Mouse (Mus musculus) heart, postnatal 36 days (tissue): ENCODE results near the gene Rab11fip5. TPM values are rescaled to one million over a fixed set of nuclear protein-coding genes. Genes with fewer than 3 reads are reported as not detected.
A peak's percentile ranks its signal among the peaks of the same experiment; 100 is the strongest.

ENCODE experiments used
- DNase-seq, 2 experiments: peaks; one replicate each; pipeline ENCODE4 v3.0.0; 2021 to 2022
- intact Hi-C: fragments of 180-260 bp; cut with DNase I; formaldehyde crosslinking; loops from one replicate; pipeline ENCODE4 v1.15.1; 2025
- total RNA-seq, 2 experiments: library from RNA; stranded (reverse); gene quantifications; 2 replicates each; pipeline ENCODE4 v1.2.3; 2021

The Rab11fip5 gene
- total RNA-seq, 2 experiments from 2014 or later: 65.0 to 67.0 TPM

DNA sequence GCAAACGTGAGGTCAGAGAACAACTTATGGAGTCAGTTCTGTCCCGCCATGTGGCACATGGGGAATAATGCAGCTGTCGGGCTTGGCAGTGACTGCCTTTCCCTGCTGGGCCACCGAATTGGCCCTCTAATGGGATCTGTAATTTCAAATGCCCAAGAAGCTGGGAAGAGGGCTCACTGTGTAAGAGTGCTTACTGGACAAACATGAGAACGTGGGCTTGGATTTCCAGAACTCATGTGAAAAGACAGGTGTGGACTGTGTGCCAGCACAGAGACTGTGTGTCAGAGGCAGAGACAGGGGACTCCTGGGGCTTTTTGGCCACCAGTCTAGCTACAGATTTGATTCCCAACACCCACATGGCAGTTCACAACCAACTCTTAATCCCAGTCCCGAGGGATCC is 19.7 kb downstream of the Rab11fip5 start:
- no peak for DNase-seq
- intact Hi-C loops: no loop called here

DNA sequence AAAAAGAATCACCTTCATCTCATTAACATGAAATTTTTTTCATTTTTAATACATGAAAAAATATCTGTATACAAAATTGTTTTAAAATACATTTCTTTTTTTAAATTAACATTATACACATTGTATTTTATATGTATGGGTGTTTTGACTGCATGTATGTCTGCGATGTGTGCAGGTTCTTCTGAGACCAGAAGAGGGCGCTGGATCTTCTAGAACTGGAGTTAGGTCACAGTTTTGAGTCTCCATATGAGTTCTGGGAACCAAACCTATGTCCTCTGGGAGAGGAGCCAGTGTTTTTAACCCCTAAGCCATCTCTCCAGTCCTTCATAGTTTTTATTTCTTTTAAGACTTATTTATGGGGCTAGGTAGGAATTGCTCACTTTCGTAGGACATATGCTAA is 20.7 kb downstream of the Rab11fip5 start:
- no peak for DNase-seq
- intact Hi-C loops: no loop called here

DNA sequence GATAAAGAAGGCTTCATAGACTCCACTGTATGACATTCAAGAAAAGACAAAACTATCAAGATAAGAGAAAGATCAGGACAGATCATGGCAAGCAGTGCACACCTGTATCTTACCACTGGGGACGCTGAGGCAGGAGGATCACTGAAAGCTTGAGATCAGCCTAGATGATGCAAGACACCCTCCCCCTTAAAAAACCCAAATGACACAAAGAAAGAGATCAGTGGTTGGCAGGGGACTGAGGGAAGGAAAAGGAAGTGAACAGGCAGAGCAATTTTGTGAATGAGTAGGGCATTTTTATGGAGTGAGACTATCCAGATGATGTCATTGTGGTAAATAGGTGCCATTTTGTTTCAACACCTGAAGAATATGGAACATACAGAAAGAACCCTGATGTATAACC is 24.3 kb downstream of the Rab11fip5 start:
- no peak for DNase-seq
- intact Hi-C loops: no loop called here

DNA sequence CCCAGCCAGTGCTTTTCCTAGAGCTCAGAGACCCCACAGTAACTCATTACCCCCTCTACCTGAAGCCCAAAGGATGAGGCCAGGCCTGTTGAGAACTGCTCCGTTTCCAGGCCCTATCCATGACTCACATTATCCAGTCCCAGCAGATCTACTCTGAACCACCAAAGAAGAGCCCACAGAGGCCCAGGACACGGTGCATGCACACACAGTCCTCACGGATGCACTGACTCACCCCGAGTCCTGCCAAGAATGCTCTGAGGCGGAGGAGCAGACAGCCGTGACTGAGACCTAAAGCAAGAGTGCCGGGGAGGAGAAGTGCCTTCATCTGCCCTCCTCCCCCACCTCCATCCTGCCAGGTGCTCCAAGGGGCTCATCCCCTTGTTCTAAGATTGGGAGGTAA is 25.2 kb downstream of the Rab11fip5 start:
- intact Hi-C loops: no loop called here

DNA sequence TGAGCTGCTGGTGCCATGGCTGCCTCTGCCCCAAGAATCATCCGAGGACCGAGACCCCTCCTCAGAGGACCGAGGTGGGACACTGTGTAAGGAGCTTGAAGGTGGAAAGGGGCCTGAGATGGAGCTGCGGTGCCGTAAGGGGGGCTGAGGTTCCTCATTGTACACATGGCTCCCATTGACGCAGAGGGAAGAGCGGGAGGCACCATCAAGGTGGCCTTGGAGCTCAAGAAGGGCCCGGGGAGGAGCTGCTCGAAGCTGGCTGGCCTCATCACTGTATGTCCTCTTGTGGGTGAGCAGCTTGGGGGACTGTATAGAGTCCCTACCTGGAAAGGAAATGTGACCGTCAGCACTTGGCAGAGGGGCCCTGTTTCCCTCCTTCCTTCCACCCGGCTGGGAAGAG is 26.3 kb downstream of the Rab11fip5 start:
- intact Hi-C loops: no loop called here
- DNase-seq: no peak

More for the DNA sequence above, 25.2 kb downstream of the Rab11fip5 start:
- no peak for DNase-seq

DNA sequence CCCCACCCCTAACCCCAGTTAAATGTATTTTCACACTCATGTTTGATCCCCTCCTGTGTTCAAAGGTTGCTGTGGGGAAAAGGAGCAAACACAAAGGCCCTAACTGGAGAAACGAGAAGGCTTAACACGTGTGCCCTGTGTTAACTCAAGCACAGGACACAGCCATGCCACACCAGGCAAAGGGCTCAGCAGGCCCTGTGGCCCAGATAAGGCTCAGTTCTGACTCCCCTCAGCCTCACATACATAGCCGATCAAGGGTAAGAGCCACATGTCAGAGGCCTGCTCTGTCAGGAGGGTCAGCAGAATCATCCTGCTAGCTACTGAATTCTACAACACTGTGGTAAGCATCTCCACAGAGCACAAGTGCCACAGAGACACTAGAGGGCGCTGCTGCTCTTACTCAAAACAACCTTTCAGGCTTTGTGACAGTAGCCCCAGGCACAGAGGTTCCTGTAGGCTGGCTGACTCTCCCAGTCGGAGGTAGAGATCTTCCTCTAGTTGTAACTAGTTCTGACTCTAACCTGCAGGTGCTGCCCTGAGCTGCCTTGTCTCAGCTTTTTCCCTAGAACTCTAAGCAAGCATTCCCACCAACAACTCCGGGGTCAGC is 28.3 kb downstream of the Rab11fip5 start:
- DNase-seq: peak; percentile 87
- intact Hi-C loops: loop anchor here (1.0 kb wide), 1 partner anchor 35 kb away; no protein-coding TSS in a partner anchor

DNA sequence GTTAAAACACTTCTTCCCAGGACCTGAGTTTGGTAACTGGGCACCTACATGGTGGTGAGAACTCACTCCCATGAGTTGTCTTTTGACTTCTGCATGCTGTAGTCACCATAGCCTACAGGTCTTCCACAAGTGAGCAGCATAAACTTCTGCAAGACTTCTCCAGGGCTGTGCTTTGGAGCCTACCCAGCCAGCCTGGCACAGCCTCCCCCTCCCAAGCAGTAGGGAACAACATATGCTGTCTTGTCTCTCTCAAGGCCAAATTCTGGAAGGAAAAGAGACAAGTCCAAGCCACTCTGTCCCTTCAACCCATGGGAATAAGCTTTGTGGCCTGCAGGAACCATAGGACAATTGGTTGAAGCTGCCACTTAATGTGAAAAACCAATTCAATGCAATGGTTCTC is 29.5 kb downstream of the Rab11fip5 start:
- intact Hi-C loops: loop anchor here (1.0 kb wide), 1 partner anchor 46 kb away; no protein-coding TSS in a partner anchor
- DNase-seq: no peak

DNA sequence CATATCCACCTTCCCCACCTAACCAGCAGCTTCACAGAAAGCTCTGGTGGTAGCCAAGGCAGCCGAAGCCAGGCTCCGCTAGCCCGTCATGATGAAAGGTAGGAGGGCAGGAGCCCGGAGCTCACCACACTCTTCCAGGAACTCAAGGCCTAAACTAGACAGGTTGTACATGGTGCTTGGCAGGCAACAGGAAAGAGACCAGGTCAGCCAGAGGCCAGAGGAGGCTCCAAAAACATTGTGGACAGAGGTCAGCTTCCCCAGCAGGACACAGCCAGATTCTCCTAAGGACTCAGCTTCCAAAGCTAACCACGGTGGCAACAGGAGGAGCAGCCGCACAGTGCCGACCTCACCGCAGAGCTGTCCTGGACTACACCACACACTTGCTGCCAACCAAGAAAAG is 31.4 kb downstream of the Rab11fip5 start:
- no peak for DNase-seq
- intact Hi-C loops: no loop called here

DNA sequence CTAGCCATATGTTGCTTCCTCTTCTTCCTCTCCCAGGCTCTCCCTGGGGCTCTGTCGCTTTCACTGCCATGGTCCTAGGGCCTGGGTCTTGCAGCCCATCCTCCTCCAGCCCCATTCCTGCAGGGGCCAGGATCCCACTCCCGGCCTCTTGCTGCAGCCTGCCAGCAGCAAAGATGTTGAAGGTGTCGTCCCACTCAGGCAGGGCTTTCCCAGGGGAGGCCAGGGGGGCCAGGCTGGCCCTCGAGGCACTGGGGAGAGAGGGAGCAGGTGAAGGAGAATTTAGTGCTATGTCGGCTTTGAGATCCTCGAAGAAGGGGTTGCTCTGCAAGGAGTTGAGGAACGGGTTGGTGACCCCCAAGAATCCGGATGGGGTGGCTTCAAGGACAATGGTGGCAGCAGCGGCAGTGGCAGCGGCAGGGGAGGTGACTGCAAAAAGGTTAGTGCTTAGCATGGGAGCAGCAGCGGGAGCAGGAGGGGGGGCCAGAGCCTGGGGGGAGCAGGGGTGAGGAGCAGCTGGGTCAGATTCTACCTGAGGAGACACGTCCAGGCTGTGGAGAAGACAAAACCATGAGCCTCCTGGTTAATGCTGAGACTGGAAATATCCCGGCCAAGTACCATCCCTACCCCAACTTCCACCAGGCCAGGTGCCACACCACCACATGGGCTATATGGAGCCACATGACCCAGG is 32.5 kb downstream of the Rab11fip5 start:
- no peak for DNase-seq
- intact Hi-C loops: no loop called here

DNA sequence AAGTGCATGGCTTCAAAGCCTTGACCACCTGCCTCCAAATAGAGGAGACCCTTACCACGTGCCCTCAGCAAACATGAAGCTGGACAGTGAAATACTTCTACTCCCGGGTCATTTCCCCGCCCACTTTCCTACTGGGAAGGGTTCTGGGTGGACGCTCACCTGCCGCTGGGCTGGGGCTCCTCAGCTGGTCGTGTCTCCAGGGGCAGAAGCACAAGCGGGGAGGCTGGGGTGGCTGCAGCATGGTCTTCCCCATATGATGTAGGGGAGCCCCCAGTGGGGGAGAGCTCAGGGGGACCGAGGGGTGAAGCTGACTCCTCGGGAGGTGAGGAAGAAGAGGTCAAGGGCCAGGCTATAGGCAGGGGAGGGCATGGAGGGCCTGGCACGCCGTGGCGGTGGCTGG is 34.2 kb downstream of the Rab11fip5 start:
- DNase-seq: no peak
- intact Hi-C loops: no loop called here

DNA sequence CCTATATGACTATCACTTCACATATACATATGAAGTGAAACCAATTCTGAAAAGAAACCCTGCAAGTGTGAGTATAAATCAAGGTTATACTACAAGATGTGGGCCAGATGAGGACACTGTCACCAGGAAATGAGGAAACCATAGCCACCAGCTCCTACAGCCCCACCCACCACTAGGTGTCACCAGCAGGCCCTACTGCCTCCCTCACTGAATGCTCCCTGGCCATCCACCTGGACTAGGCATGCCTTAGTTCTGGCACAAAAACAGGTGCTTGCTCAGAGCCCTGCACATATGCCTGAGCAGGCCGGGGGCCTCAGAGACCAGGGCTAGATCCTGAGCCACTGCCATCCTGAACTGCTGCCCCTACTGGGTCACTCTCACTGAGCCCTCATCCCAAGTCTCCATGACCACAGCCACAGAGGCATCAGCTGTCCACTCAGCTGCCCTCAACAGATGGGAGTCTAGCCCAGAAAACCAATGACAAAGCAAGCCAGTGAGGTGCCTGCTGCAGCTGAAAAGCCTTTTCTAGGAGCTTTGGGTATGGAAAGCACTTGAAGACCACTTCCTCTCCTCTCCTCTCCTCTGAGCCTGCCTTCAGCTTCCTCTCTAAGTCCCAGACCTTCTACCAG is 35.0 kb downstream of the Rab11fip5 start:
- peak in 1 of 2 experiments; percentile 56 for DNase-seq
- intact Hi-C loops: loop anchor here (10.0 kb wide), 1 partner anchor 275 kb away; the partner anchor contains the start of gene Exoc6b

DNA sequence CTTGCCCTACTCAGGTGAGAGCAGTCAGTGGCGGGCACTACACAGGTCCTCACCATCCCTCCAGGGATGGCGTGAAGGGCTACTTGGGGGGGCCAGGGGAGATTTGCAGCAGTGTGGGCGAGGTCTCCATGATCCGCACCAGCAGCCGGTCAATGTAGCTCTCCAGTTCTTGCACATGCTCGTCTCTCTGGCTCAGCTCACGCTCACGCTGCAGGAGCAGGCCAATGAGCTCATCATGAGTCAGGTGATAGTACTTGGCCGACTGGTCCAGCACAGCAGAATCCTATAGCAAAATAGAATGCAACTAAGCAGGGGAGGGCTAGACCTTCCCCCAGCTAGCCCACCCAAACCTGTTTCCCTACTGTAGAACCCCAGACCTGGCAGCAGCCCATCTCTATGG is 37.5 kb downstream of the Rab11fip5 start:
- no peak for DNase-seq

DNA sequence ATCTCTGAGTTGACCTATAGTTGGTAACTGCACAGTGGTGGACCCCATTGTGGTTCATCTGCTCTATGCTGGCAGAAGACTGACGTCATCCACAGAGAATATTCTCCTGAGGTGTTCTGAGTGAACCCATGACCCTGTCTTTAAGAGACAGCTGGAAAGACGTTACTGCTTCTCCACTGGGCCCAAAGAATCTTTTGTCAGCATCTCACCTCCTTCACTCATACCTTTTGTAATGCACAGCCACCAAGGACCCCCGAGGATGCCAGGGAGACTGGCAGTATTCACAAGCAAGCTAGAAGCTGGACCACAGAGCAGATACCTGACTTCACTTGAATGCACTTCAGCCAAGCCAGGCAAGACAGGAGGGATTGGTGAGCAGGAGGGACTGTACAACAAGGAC is 39.1 kb downstream of the Rab11fip5 start:
- DNase-seq: no peak
- intact Hi-C loops: loop anchor here (10.0 kb wide), 1 partner anchor 271 kb away; the partner anchor contains the start of gene Exoc6b

More for the DNA sequence above, 37.5 kb downstream of the Rab11fip5 start:
- intact Hi-C loops: loop anchor here (10.0 kb wide), 1 partner anchor 272 kb away; the partner anchor contains the start of gene Exoc6b

DNA sequence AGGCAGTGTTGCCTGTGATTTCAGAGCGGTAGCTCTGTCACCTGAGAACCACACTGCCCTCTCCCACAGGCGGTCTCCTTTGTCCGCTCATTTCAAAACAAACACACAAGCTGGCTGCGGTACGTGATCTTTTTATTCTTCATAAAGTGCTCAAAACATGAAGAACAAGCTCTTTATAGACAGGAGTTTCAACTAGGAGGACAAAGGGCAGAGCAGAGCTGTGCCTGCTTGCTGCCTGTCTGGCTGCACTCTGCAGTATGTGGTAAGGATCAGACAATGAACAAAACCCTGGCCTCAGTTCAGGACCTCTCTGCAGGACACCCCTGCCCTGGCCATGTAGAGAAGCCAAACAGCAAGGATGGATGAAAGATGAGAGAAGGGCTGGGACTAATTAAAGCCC is 39.6 kb downstream of the Rab11fip5 start:
- DNase-seq: no peak
- intact Hi-C loops: loop anchor here (5.0 to 10.0 kb wide), 2 partner anchors 173 to 270 kb away; partner anchors contain the start of gene Exoc6b

DNA sequence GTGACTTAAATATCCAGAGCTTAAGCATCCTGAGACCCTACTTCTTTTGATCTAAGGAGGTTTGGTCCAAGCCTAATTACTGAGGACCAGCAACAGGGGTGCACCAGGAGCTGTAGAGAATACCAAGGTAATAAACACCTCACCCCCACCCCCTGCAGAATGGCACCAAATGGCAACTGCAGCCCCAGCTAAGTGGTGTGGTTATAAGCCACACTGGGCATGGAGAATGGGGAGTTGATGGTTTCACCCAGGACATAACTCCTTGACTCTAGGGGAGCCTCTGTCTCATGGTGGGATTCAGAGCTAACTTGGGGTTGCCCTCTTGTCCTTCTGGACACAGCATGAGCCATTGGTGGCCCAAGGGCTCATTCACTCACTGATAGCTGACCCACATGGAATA is 40.2 kb downstream of the Rab11fip5 start:
- intact Hi-C loops: loop anchor here (5.0 to 10.0 kb wide), 2 partner anchors 172 to 269 kb away; partner anchors contain the start of gene Exoc6b
- DNase-seq: no peak

DNA sequence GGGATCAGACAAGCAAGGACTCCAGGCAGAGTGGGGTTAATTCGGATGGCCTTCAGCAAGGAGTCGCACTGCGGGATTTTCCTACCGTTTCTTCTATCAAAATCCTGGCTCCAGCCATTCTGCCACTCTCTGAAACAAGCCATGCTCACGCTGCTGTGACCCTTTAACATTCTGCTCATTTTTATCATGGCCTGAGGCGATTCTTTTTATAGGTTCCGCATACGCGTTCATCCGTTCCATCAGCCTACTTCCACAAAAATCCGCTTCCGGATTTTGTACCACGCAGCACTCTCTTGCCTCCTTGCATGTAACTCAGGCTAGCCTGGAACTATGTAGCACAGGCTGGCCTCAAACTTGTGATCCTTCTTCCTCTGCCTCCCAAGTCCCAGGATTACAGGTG is 40.7 kb downstream of the Rab11fip5 start:
- no peak for DNase-seq
- intact Hi-C loops: loop anchor here (5.0 to 10.0 kb wide), 2 partner anchors 171 to 269 kb away; partner anchors contain the start of gene Exoc6b

DNA sequence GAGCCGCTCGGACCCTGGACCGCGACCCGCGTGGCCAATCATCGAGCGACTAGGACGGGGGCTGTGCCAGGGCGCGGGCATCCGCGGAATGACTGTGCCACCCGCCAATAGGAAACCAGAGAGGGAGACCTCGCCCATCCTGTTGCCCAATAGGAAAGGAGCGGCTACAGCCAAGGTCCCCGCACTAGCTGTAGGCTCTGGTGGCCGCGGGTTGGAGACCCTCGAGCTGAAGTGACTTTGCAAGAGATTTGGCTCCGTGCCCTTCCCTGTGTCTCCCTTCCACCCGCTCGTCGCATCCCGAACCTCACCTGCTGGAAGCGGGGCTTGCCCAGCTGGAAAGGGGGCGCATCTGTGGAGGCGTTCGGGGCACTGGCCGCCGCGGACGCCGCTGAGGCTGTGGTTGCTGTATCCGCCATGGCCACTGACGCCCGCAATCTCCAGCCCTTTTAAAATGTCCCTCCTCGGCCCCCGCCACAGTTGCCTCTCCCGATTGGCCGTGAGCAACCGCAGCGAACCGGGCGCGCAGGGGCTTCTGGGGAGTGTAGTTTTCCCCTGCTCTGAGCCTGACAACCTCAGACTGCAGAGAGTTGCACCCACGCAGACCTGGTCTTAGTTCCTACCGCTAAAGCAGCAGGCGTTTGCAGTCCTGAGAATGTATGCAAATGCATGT is 41.3 kb downstream of the Rab11fip5 start, which contains the start of gene Sfxn5:
TSS of gene Sfxn5 (minus strand) at position 423 of the 670 bp plus-strand sequence.
- DNase-seq: peak; percentile 95 to 96
- intact Hi-C loops: loop anchor here (5.0 to 10.0 kb wide), 2 partner anchors 171 to 268 kb away; partner anchors contain the start of gene Exoc6b

DNA sequence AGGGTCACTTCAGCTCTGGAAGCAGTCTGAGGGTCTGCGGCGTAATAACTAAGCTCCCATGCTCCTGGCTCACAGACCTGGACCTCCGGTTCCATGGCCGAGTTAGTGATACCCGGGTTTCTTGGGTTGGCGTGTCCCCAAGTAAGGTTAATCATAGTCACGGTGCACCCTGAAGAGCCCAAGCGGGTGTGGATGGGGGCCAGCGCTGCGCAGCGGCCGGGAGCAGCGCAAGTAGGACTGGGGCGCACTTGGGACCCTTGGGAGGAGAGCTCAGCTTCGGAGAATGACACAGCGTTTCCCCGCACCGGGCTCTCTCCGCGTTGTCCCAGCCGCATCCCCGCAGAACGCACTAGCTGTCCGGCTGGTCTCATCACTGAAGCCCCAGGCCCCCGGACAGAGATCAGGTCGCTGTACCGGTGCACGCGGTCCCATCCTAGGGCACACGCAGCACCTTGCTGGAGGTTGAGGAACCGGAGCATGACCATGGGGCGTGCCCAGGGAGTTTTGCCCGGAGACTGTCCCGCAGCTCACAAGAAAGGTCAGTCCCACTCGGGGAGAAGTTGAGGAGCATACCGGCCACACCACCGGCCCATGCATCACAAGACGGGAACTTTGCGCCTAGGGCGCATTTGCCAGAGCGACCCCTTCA is 42.0 kb downstream of the Rab11fip5 start:
- no peak for DNase-seq
- intact Hi-C loops: loop anchor here (5.0 to 10.0 kb wide), 2 partner anchors 170 to 268 kb away; partner anchors contain the start of gene Exoc6b

DNA sequence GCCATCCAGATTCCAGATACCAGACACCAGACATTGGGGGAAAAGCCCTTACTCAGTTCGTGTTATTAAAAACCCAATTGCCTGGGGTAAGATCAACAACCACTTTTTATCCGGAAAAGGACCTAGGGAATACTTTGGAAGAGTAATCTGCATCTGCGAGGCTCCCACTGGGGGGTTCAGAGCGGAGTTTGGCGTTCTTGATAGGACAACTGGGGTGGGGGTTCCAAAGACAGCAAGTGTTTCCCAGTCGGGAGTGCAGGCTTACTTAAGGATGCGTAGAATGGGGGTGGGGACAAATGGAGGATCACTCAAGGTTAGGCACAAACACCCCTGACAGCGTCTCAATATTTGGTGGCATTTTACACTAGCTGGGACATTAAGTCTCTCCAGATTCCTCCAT is 42.7 kb downstream of the Rab11fip5 start:
- intact Hi-C loops: loop anchor here (5.0 to 10.0 kb wide), 2 partner anchors 169 to 267 kb away; partner anchors contain the start of gene Exoc6b

More for the DNA sequence above, 42.7 kb downstream of the Rab11fip5 start:
- DNase-seq: no peak
